Mouse (Mus musculus): ENCODE measurements around the gene Slc13a4. TPM values are rescaled to one million over a fixed set of nuclear protein-coding genes. Genes with fewer than 3 reads are reported as not detected.

The Slc13a4 gene
- polyA plus RNA-seq, 1 experiment from 2014 or later = 0.15 TPM

DNA sequence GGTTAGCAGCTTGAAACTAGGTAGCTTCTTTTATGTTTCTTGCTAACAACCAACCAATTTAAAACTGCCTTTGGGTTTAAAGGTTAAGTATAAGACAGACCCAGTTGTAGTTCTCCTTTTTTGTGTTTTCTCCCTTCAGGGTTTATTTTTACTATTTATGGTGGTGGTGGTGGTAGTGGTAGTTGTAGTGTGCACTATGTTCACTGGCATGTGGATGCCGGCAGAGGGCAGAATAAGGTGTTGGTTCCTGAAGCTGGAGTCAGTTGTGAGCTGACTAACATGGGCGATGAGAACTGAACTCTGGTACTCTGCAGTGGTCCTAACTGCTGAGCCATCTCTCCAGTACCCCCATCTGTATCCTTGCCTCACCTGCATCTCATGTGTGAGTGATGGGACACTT is 49.0 kb downstream of the Slc13a4 start:
- Histone ChIP-seq H3K27ac (ENCODE audit: low read depth, low read length) (no peak overlapping the region), H3K4me3 (ENCODE audit: low read depth, low read length) (no peak overlapping the region), H3K4me1 (replicated peaks; ENCODE audit: control insufficient read depth, insufficient read depth, low read length) (peaks cover 6% of the 10 kb centered on the region), H3K36me3 (ENCODE audit: control insufficient read depth, insufficient read depth, low read length) (no peaks in the 10 kb centered on the region; the same call in 1 of the 2 replicates), H3K4me2 (ENCODE audit: low read depth, low read length, severe bottlenecking) (no peak overlapping the region), H3K9me3 (ENCODE audit: control insufficient read depth, low read length) (no peaks in the 10 kb centered on the region), H3K27me3 (ENCODE audit: control insufficient read depth, insufficient read depth, low read length) (no peaks in the 10 kb centered on the region), H3K9ac (ENCODE audit: low read length) (no peak overlapping the region)
- 96% methylated on average over 2 of the region's 2 CpGs for WGBS
- DNase-seq (ENCODE audit: low spot score) = no peak
- no peak for ATAC-seq (replicated peaks; ENCODE audit: low FRiP score)

DNA sequence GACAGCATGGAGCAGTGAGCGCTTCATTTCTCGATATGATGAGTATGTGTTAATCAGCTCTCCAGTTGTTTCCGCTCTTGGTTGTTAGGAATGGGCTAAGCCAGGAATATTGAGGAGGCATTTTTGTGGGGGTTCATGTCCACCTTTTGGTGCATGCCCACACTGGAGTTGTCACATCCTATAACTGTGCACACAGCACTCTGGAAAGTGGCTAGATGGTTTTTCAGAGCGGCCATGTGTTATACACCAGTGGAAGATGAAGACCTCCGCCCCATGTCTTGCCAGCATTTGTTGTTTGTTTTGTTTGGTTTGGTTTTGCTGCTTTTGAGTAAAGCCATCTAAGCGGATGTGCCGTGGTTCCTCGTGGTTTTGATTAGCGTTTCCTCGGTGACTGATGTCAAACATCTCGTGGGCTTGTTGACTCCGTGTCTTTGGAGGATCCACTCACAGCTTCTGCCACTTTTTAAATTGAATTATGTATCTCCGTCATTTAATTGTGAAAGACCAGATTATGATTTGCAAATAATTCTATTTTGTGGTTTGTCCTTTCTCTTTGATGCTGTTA is 50.2 kb downstream of the Slc13a4 start:
- 91% methylated on average over 13 of the region's 13 CpGs for WGBS
- DNase-seq (ENCODE audit: low spot score) = no peak

DNA sequence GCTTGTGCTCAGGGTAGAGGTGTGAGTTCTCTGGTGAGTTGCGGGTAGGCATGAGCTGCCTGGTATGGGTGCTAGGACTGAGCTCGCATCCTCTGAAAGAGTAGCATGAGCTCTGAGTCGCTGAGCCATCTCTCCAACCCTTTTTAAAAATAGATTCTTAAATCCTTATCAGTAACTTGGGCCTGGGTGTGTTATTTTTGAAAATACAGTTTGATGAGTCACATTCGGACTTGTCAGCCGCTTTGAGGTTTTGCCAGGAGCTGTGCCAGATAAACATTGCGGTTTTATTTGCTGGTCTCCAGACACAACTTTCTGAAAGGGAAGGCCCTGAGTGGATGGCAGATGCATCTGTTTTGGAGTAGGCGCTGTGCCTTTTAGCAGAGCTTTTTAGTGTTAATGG is 51.2 kb downstream of the Slc13a4 start:
- H3K4me2 ChIP-seq (ENCODE audit: low read depth, low read length, severe bottlenecking) = no peak overlapping the region
- no peaks in the 10 kb centered on the region for H3K27me3 ChIP-seq (ENCODE audit: control insufficient read depth, insufficient read depth, low read length)
- H3K27ac ChIP-seq (ENCODE audit: low read depth, low read length) = no peak overlapping the region
- no peak overlapping the region for H3K9ac ChIP-seq (ENCODE audit: low read length)
- ATAC-seq (replicated peaks; ENCODE audit: low FRiP score) (no peak), DNase-seq (ENCODE audit: low spot score) (no peak)
- WGBS = 92% methylated on average over 7 of the region's 7 CpGs
- no peaks in the 10 kb centered on the region for H3K9me3 ChIP-seq (ENCODE audit: control insufficient read depth, low read length)
- H3K4me1 ChIP-seq (replicated peaks; ENCODE audit: control insufficient read depth, insufficient read depth, low read length) = peaks cover 9% of the 10 kb centered on the region
- no peak overlapping the region for H3K4me3 ChIP-seq (ENCODE audit: low read depth, low read length)
- H3K36me3 ChIP-seq (ENCODE audit: control insufficient read depth, insufficient read depth, low read length) = no peaks in the 10 kb centered on the region

More for the DNA sequence above, 50.2 kb downstream of the Slc13a4 start:
- H3K9ac ChIP-seq (ENCODE audit: low read length) = no peak overlapping the region
- no peak overlapping the region for H3K4me3 ChIP-seq (ENCODE audit: low read depth, low read length)
- H3K27me3 ChIP-seq (ENCODE audit: control insufficient read depth, insufficient read depth, low read length) = no peaks in the 10 kb centered on the region
- no peak overlapping the region for H3K4me2 ChIP-seq (ENCODE audit: low read depth, low read length, severe bottlenecking)
- H3K4me1 ChIP-seq (replicated peaks; ENCODE audit: control insufficient read depth, insufficient read depth, low read length) = peaks cover 9% of the 10 kb centered on the region
- H3K27ac ChIP-seq (ENCODE audit: low read depth, low read length) = no peak overlapping the region
- H3K36me3 ChIP-seq (ENCODE audit: control insufficient read depth, insufficient read depth, low read length) = no peaks in the 10 kb centered on the region
- ATAC-seq (replicated peaks; ENCODE audit: low FRiP score) = no peak
- H3K9me3 ChIP-seq (ENCODE audit: control insufficient read depth, low read length) = no peaks in the 10 kb centered on the region

DNA sequence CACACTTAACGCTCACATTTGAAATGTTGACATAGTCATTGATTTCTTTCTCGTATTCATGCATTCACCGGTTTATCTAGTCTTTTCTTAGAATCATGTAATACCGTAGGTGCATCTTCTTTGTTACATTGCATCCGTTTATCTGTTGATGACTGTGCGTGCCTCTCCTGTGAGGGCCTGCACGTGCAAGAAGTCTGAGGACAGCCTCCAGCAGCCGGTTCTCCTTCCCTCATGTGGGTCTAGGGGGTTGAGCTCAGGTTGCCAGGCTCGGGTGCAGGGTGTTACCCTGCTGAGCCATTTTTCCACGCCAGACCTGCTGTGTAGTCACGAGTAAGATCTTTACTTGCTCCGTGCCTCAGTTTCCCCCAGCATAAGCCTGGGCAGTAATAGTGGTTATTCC is 52.9 kb downstream of the Slc13a4 start:
- ATAC-seq (replicated peaks; ENCODE audit: low FRiP score) (no peak), DNase-seq (ENCODE audit: low spot score) (no peak)
- peak overlapping the region; percentile 22; the same call in 1 of the 2 replicates for H3K4me2 ChIP-seq (ENCODE audit: low read depth, low read length, severe bottlenecking)
- WGBS = 78% methylated on average over 12 of the region's 12 CpGs
- H3K9ac ChIP-seq (ENCODE audit: low read length) = no peak overlapping the region
- H3K27ac ChIP-seq (ENCODE audit: low read depth, low read length) = no peak overlapping the region
- peaks cover 9% of the 10 kb centered on the region for H3K4me1 ChIP-seq (replicated peaks; ENCODE audit: control insufficient read depth, insufficient read depth, low read length)
- H3K27me3 ChIP-seq (ENCODE audit: control insufficient read depth, insufficient read depth, low read length) = no peaks in the 10 kb centered on the region
- no peak overlapping the region for H3K4me3 ChIP-seq (ENCODE audit: low read depth, low read length)
- no peaks in the 10 kb centered on the region for H3K36me3 ChIP-seq (ENCODE audit: control insufficient read depth, insufficient read depth, low read length)
- H3K9me3 ChIP-seq (ENCODE audit: control insufficient read depth, low read length) = no peaks in the 10 kb centered on the region

DNA sequence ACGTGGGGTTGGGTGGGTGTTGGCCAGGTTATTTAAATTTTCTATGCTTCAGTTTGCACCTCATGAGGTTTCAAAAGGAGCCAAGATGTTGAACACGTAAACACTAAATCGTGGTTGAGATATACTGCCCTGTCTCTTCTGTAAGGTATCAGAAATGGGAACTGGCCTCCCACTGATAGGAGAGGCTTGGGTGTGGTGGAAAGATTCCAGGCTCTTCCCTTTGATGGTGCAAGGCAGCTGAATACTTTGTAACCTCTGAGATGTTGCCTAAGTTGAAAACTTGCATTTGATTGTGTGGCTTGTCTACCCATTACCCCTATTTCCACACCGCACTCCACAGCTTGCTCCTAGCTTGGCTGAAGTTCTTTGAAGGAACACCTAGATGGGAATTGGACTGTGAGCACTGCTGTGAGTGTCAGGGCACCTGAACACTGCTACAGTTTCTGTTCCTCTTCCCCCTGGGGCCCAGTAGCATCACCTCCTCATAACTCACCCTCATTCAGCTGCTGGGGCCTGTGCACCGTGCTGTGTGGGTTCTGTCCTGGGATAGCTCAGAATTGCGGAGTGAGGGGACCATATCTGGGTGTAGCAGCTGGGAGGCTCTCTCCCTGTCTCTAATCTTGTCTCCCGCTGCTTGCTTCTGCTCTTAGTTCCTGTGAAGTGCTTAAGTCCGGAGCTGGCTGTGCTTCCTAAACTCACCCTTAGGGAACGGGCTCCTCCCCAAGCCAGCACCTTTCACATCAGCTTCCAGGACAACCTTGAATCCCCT is 53.6 kb downstream of the Slc13a4 start:
- H3K36me3 ChIP-seq (ENCODE audit: control insufficient read depth, insufficient read depth, low read length) = no peaks in the 10 kb centered on the region
- peaks cover 9% of the 10 kb centered on the region for H3K4me1 ChIP-seq (replicated peaks; ENCODE audit: control insufficient read depth, insufficient read depth, low read length)
- no peaks in the 10 kb centered on the region for H3K9me3 ChIP-seq (ENCODE audit: control insufficient read depth, low read length)
- DNase-seq (ENCODE audit: low spot score) (no peak), ATAC-seq (replicated peaks; ENCODE audit: low FRiP score) (no peak)
- WGBS = 59% methylated on average over 9 of the region's 9 CpGs
- no peak overlapping the region; the same call in 1 of the 2 replicates for H3K4me3 ChIP-seq (ENCODE audit: low read depth, low read length)
- peak overlapping the region; percentile 22; the same call in 1 of the 2 replicates for H3K4me2 ChIP-seq (ENCODE audit: low read depth, low read length, severe bottlenecking)
- no peak overlapping the region for H3K27ac ChIP-seq (ENCODE audit: low read depth, low read length)
- H3K27me3 ChIP-seq (ENCODE audit: control insufficient read depth, insufficient read depth, low read length) = no peaks in the 10 kb centered on the region
- 0 out of 2 replicates have a peak overlapping the region, but pooled peaks have one; percentile 1 for H3K9ac ChIP-seq (ENCODE audit: low read length)

DNA sequence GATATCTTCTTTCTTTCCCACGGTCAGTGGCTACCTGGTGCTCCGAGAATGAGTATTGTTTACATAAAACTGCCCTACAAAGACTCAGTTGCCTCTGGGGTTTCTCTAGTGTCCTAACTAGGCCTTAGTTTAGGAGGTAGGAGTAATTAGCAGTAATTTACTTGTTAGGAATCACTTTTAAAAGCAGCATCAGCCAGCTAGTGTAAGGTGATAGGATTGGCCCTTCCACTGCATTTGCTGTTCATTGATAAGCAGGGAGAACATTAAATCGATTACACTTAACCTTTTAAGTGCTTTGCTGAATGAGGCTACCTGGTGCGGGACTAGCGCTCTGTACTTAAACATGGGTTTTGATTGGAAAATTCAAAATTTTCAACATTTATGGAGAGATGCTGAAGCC is 54.5 kb downstream of the Slc13a4 start:
- DNase-seq (ENCODE audit: low spot score) (no peak), ATAC-seq (replicated peaks; ENCODE audit: low FRiP score) (no peak)
- peak overlapping the region; percentile 77 for H3K4me3 ChIP-seq (ENCODE audit: low read depth, low read length)
- 44% methylated on average over 5 of the region's 5 CpGs for WGBS
- peak overlapping the region; percentile 83 for H3K9ac ChIP-seq (ENCODE audit: low read length)
- no peaks in the 10 kb centered on the region for H3K9me3 ChIP-seq (ENCODE audit: control insufficient read depth, low read length)
- no peaks in the 10 kb centered on the region for H3K36me3 ChIP-seq (ENCODE audit: control insufficient read depth, insufficient read depth, low read length)
- no peak overlapping the region for H3K27ac ChIP-seq (ENCODE audit: low read depth, low read length)
- H3K27me3 ChIP-seq (ENCODE audit: control insufficient read depth, insufficient read depth, low read length) = no peaks in the 10 kb centered on the region
- peak overlapping the region; percentile 69 for H3K4me2 ChIP-seq (ENCODE audit: low read depth, low read length, severe bottlenecking)
- peaks cover 9% of the 10 kb centered on the region for H3K4me1 ChIP-seq (replicated peaks; ENCODE audit: control insufficient read depth, insufficient read depth, low read length)

GRCm38 (mm10) chr6:35252477-35253346 is 55.2 kb downstream of the Slc13a4 start:
- DNase-seq (ENCODE audit: low spot score) (peak; percentile 96), ATAC-seq (replicated peaks; ENCODE audit: low FRiP score) (peak; percentile 90)
- Histone ChIP-seq H3K9me3 (ENCODE audit: control insufficient read depth, low read length) (no peaks in the 10 kb centered on the region), H3K4me2 (ENCODE audit: low read depth, low read length, severe bottlenecking) (peak overlapping the region; percentile 69), H3K27me3 (ENCODE audit: control insufficient read depth, insufficient read depth, low read length) (no peaks in the 10 kb centered on the region), H3K4me3 (ENCODE audit: low read depth, low read length) (peak overlapping the region; percentile 77), H3K9ac (ENCODE audit: low read length) (peak overlapping the region; percentile 83), H3K27ac (ENCODE audit: low read depth, low read length) (peak overlapping the region; percentile 66), H3K4me1 (replicated peaks; ENCODE audit: control insufficient read depth, insufficient read depth, low read length) (peaks cover 9% of the 10 kb centered on the region), H3K36me3 (ENCODE audit: control insufficient read depth, insufficient read depth, low read length) (no peaks in the 10 kb centered on the region)
- under 1% methylated on average over 60 of the region's 60 CpGs for WGBS

DNA sequence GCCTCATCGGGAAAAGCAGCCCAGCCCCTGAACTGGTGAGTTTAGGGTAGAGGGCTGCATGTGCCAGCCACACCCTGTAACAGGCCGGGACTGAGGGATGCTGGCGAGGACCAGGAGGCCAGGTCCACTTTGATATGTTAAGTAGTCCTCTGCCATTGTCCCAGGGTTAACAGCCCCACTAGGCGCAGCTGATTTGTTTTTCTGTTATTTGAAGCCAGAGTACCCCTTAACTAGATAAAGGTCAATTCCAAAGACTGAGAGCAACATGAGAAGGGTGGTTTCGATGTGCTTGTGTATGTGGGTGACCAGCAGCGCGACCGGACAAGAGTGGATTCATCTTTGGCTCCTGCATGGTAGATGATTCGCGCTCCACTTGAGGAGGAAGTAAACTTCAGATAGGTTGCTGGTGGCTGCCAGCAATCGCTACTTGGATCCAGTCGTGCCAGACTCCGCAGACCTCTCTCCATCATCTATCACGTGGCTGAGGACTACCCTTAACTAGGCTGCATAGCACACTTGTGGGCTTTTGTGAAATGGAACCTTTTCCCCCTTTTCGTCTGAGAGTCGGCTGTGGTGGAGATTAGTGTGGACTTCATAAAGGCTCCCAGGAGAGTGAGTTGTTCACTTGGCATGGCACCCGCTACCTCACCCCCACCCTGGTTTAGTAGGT is 56.0 kb downstream of the Slc13a4 start:
- Histone ChIP-seq H3K4me1 (replicated peaks; ENCODE audit: control insufficient read depth, insufficient read depth, low read length) (peaks cover 9% of the 10 kb centered on the region), H3K27me3 (ENCODE audit: control insufficient read depth, insufficient read depth, low read length) (no peaks in the 10 kb centered on the region), H3K27ac (ENCODE audit: low read depth, low read length) (0 out of 2 replicates have a peak overlapping the region, but pooled peaks have one; percentile 15), H3K4me2 (ENCODE audit: low read depth, low read length, severe bottlenecking) (peak overlapping the region; percentile 69), H3K4me3 (ENCODE audit: low read depth, low read length) (peak overlapping the region; percentile 77; the same call in 1 of the 2 replicates), H3K36me3 (ENCODE audit: control insufficient read depth, insufficient read depth, low read length) (no peaks in the 10 kb centered on the region), H3K9me3 (ENCODE audit: control insufficient read depth, low read length) (no peaks in the 10 kb centered on the region), H3K9ac (ENCODE audit: low read length) (peak overlapping the region; percentile 42; the same call in 1 of the 2 replicates)
- WGBS = 62% methylated on average over 17 of the region's 17 CpGs
- ATAC-seq (replicated peaks; ENCODE audit: low FRiP score) (peak; percentile 13; the same call in 1 of the 2 replicates), DNase-seq (ENCODE audit: low spot score) (no peak)

Data from forebrain, embryonic 11.5 days (tissue).